Mouse (Mus musculus) kidney, postnatal 0 days (tissue): ENCODE results near the gene Sorbs2. TPM values are rescaled to one million over a fixed set of nuclear protein-coding genes. Genes with fewer than 3 reads are reported as not detected.
"Not testable (repeated sequence)": the region's sequence is repeated elsewhere in the genome, so short reads cannot be mapped to it uniquely, and the experiment has no call there.

Experiments
- ATAC-seq: fragments of 200-750 bp; cut with Nextera tagmentation; replicated peaks from 2 replicates; pipeline ENCODE4 v1.8.0; 2017; ENCODE audit warnings: low read depth, moderate number of reproducible peaks, moderate TSS enrichment, moderate library complexity; ENCODE audit not compliant: low FRiP score
- DNase-seq: peaks from one replicate; pipeline ENCODE4 v3.0.0-alpha.2; 2016; ENCODE audit warnings: low spot score
- H3K27ac ChIP-seq: fragments of 300-500 bp; sonication (generic); 2 replicates; pipeline ENCODE4 v1.5.1; 2014; ENCODE audit warnings: mild to moderate bottlenecking
- H3K27me3 ChIP-seq: fragments of 300-500 bp; sonication (generic); 2 replicates; pipeline ENCODE4 v1.6.1; 2014; ENCODE audit warnings: low read length, mixed read lengths; ENCODE audit not compliant: insufficient read depth
- H3K36me3 ChIP-seq: fragments of 300-500 bp; sonication (generic); 2 replicates; pipeline ENCODE4 v1.6.1; 2014; ENCODE audit warnings: low read length, mixed read lengths; ENCODE audit not compliant: insufficient read depth
- H3K4me1 ChIP-seq: fragments of 300-500 bp; sonication (generic); replicated peaks from 2 replicates; pipeline ENCODE4 v1.6.1; 2014; ENCODE audit warnings: antibody characterized with exemption, low read length, mixed read lengths; ENCODE audit not compliant: insufficient read depth
- H3K4me2 ChIP-seq: fragments of 300-500 bp; sonication (generic); 2 replicates; pipeline ENCODE4 v1.6.1; 2014; ENCODE audit warnings: mild to moderate bottlenecking, low read length, moderate library complexity, mixed read lengths
- H3K4me3 ChIP-seq: fragments of 300-500 bp; sonication (generic); replicated peaks from 2 replicates; pipeline ENCODE4 v1.5.1; 2014; ENCODE audit warnings: low read depth, low read length
- H3K9ac ChIP-seq: fragments of 300-500 bp; sonication (generic); 2 replicates; pipeline ENCODE4 v1.6.1; 2014; ENCODE audit warnings: low read depth, low read length
- H3K9me3 ChIP-seq: fragments of 300-500 bp; sonication (generic); replicated peaks from 2 replicates; pipeline ENCODE4 v1.6.1; 2016; ENCODE audit warnings: low read length, inconsistent platforms, mixed read lengths
- CTCF ChIP-seq: IDR thresholded peaks from 2 replicates; pipeline ENCODE4 v1.5.1; 2016; ENCODE audit warnings: antibody characterized with exemption, low read depth, mild to moderate bottlenecking, moderate library complexity
- WGBS: fragments of 180-500 bp; shearing (Covaris S2); extraction: QIAGEN DNeasy Blood & Tissue Kit; methylation state at CpG from one replicate; pipeline ENCODE4 v1.1.7; 2014; 5-methylcytosine and 5-hydroxymethylcytosine counted together
- polyA plus RNA-seq: library from polyadenylated mRNA; unstranded; fragments of >200 nt; fragmentation: Nextera tagmentation; extraction: Ambion mirVana; gene quantifications from 2 replicates; pipeline ENCODE4 v1.2.1, GENCODE M21; 2015

The Sorbs2 gene
- polyA plus RNA-seq, 1 experiment from 2014 or later, result 41.6 TPM

DNA sequence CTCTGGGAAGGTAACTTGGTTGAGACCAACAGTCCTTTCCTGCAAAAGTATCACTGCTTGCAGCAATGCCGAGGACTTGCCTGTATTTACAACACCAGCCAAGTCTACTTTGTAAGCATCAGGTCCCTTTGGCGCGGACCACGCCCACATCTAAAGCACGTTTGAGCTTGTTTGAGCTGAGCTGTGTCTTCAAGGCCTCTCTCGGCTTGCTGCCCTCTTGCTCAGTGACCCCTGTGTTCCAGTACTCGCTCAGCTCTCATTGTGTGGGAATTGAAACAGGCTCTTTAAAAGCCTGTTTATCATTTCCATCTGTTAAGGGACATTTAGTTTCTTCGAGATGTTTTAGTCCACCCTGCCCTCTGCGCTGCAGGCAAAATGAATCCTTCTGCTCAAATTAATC is 350.8 kb downstream of the Sorbs2 start:
- DNase-seq, result peak; percentile 80
- Histone ChIP-seq H3K9me3 (no peaks in the 10 kb centered on the region), H3K4me1 (no peaks in the 10 kb centered on the region), H3K27me3 (no peaks in the 10 kb centered on the region), H3K9ac (no peak overlapping the region), H3K27ac (peak overlapping the region; percentile 21; the same call in 1 of the 2 replicates), H3K4me2 (no peak overlapping the region), H3K36me3 (no peaks in the 10 kb centered on the region), H3K4me3 (no peak overlapping the region)
- no peak for TF ChIP-seq CTCF
- ATAC-seq, result no peak
- WGBS, result 20% methylated on average over 9 of the region's 9 CpGs

DNA sequence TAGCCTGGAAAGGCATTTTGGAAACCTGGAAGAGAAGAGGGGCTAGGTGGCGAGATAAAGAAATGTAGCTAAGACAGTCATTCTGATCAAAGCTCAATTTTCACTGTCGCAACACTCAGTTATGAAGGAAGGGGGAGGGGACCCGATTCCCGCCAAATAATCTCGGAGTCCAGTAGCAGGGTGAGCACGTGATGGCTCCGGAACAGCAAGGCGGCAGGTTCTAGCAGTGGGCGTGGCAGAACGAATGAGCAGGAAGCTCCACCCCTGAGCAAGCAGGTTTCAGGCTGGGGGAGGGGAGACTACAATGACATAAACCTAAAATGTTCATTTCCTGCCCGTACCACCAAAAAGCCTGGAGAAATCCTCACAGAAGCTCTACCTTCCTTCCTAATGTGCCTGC is 364.0 kb downstream of the Sorbs2 start:
- H3K4me3 ChIP-seq, DNase-seq, H3K9ac ChIP-seq, H3K36me3 ChIP-seq, ATAC-seq, H3K4me1 ChIP-seq, H3K27me3 ChIP-seq, H3K9me3 ChIP-seq: not testable (repeated sequence)
- 0 out of 2 replicates have a peak overlapping the region, but pooled peaks have one; percentile 2 for H3K27ac ChIP-seq
- WGBS, result 49% methylated on average over 11 of the region's 11 CpGs
- peak overlapping the region; percentile 28 for H3K4me2 ChIP-seq

DNA sequence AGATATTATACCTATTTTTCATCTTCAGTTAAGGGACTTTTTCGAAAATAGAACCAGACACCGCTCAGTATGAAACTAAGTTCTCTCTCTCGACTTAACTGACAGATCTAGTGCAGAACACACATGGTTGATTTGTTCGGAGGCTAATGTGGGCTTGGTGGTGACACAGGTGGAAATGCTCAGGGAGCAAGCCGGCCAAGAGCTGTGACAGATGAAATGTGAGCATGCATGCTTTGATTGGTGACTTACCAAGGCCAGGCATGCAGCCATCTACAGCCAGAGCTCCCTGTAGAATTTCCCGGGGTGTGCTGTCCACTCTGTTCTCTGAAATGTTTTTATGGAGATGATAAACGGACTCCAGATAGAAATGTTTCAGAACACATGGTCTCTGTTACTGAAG is 364.5 kb downstream of the Sorbs2 start:
- Histone ChIP-seq H3K4me3 (no peak overlapping the region), H3K4me2 (peak overlapping the region; percentile 28), H3K36me3 (no peaks in the 10 kb centered on the region), H3K9ac (no peak overlapping the region), H3K27ac (0 out of 2 replicates have a peak overlapping the region, but pooled peaks have one; percentile 2), H3K27me3 (no peaks in the 10 kb centered on the region), H3K9me3 (no peaks in the 10 kb centered on the region), H3K4me1 (no peaks in the 10 kb centered on the region)
- peak; percentile 93 for DNase-seq
- WGBS, result 18% methylated on average over 7 of the region's 7 CpGs
- peak; percentile 84 for ATAC-seq
- no peak for TF ChIP-seq CTCF

DNA sequence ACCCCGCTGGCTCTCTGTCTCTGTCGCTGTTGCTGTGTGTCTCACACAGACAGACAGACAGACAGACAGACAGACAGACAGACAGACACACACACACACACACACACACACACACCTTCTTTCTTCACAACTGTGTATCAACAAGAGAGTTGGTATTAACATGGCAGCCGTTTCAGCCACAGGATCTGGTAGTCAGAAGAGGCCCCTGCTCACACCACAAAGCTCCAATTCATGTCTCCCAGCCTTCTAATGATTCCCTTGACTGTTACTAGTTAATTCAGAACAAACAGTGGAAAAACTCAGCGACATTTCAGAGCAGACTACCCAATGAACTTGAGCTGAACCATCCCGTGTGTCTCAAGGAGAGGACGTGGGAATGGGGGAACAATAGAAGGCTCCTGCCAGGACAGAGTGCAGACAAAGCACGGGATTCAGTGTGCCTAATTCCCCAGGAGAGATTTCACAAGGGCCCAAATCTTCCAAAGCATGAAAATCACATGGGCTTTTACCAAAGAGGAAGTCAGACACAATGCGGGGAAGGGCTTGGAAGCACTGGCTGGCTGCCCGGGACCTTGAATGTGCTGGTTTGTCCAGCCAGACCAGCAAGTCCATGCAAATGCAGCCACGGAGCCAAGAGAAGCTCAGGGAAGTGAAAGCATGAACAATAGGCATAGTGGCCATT is 367.5 kb downstream of the Sorbs2 start:
- no peak for TF ChIP-seq CTCF
- 40% methylated on average over 10 of the region's 10 CpGs for WGBS
- peak; percentile 91 for DNase-seq
- Histone ChIP-seq H3K27me3 (no peaks in the 10 kb centered on the region), H3K36me3 (no peaks in the 10 kb centered on the region), H3K9ac (no peak overlapping the region), H3K27ac (peak overlapping the region; percentile 82), H3K4me1 (no peaks in the 10 kb centered on the region), H3K4me3 (no peak overlapping the region), H3K4me2 (no peak overlapping the region; the same call in 1 of the 2 replicates), H3K9me3 (no peaks in the 10 kb centered on the region)
- no peak for ATAC-seq

DNA sequence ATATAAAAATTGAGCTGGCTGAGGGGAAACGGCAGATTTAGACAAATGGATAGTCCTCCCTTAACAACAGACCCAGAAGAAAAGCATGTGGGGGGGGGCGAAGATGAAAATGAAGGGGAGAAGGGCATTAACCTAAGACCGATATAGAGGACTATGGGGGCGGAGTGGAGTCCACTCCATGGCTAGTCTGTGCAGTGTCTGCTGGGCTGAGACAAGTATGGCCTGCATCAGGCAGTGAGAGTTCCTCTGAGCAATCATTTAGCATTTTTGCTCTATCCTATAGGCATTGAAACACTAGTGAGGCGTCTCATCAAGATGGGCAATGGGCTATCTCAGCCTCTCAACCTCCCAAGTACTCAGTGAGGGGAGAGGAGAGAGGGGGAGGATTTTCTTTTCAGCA is 368.8 kb downstream of the Sorbs2 start:
- TF ChIP-seq CTCF, result no peak
- Histone ChIP-seq H3K4me1 (no peaks in the 10 kb centered on the region), H3K9me3 (no peaks in the 10 kb centered on the region), H3K27me3 (no peaks in the 10 kb centered on the region), H3K27ac (no peak overlapping the region), H3K36me3 (no peaks in the 10 kb centered on the region), H3K4me2 (no peak overlapping the region), H3K9ac (no peak overlapping the region), H3K4me3 (no peak overlapping the region)
- 86% methylated on average over 5 of the region's 5 CpGs for WGBS
- ATAC-seq (no peak), DNase-seq (no peak)

Other genes starting within 250 kb of the Sorbs2 start
- not detected in 2 replicates for gene F11, start 245.8 kb upstream of the Sorbs2 start, polyA plus RNA-seq
- gene Klkb1, start 212.9 kb upstream of the Sorbs2 start, polyA plus RNA-seq, result 0.06 and 0.08 TPM in 2 replicates
- 0.43 and 0.71 TPM in 2 replicates for gene Gm45753, start 199.3 kb upstream of the Sorbs2 start, polyA plus RNA-seq
- 3.6 and 3.9 TPM in 2 replicates for gene Cyp4v3, start 174.6 kb upstream of the Sorbs2 start, polyA plus RNA-seq
- 52.3 and 57.8 TPM in 2 replicates for gene Fam149a, start 125.5 kb upstream of the Sorbs2 start, polyA plus RNA-seq
- gene Tlr3, start 96.7 kb upstream of the Sorbs2 start, polyA plus RNA-seq, result 4.6 and 4.7 TPM in 2 replicates